ENCODE assay signal across 21 mouse cellular contexts in genomic region chr3:117990561-117990960, GRCm38 (mm10).
DNase-seq lines count a peak whose midpoint lies in the region; ATAC-seq lines count a peak whose summit lies in the region.
"Had no signal": no experiment of that assay in that cellular context is flagged by ENCODE, and none has a peak within 500 bp of the region (broad histone marks: within the 10 kb centered on the region; RNA-seq: fewer than 3 reads in every experiment).

No protein-coding gene starts in this region.

- peak; percentile 87 for ATAC-seq in frontal cortex, adult (ENCODE audit: low TSS enrichment)
- ATAC-seq: activated CD4-positive, CD25-positive, alpha-beta regulatory T cell, adult 4 months; CD4-positive, CD25-positive, alpha-beta regulatory T cell, adult 4 months; forebrain, embryonic 13.5 days; forebrain, embryonic 15.5 days; Patski had no signal

- DNase-seq in frontal cortex, postnatal 14 days (ENCODE audit: low spot score in 2 of 2): no peak
- peak; percentile 26 for DNase-seq in right cerebral cortex, adult 18-20 months
- DNase-seq in right cerebral cortex, postnatal 4 days: no peak
- peak; percentile 18 to 26 for DNase-seq in right cerebral cortex, postnatal 36 days (ENCODE audit: low spot score in 2 of 2)
- no peak for DNase-seq in right cerebral cortex, postnatal 25 days
- DNase-seq in adrenal gland, adult (ENCODE audit: inconsistent age in 2 of 2, low spot score in 1 of 2): no peak
- DNase-seq: adrenal gland, adult 2 months; adrenal gland, postnatal 10 days; adrenal gland, postnatal 25 days; B cell, adult 2 months; cerebellum, adult 11-12 months; cerebellum, adult 2 months; cerebellum, adult 9-10 months; cerebellum, postnatal 10 days; cerebellum, postnatal 25 days had no signal

Comparison
In these comparisons a context has a peak if more than half of its experiments do, and no peak if none do; other contexts are left out.
1. DNase-seq: peak in right cerebral cortex, adult 18-20 months (single experiment) and right cerebral cortex, postnatal 36 days (2 of 2); none in frontal cortex, postnatal 14 days (0 of 2), right cerebral cortex, postnatal 4 days (single experiment), right cerebral cortex, postnatal 25 days (single experiment) and adrenal gland, adult (0 of 2).